Mouse (Mus musculus) frontal cortex, adult 2 months (tissue): ENCODE measurements around the gene Myl6b. TPM values are rescaled to one million over a fixed set of nuclear protein-coding genes. Genes with fewer than 3 reads are reported as not detected.

ENCODE experiments used
- DNase-seq, 2 experiments: peaks; one replicate each; pipeline ENCODE4 v3.0.0; 2022; ENCODE audit warnings: low spot score in 1 of 2; ENCODE audit errors: extremely low spot score in 1 of 2
- polyA plus RNA-seq: library from polyadenylated mRNA; depleted of rRNA; stranded (reverse); fragments of >200 nt; gene quantifications from 2 replicates; pipeline ENCODE4 v1.2.3, GENCODE M21; 2012; rRNA removed

Myl6b gene
- 24.7 and 27.5 TPM in 2 replicates for polyA plus RNA-seq

- DNase-seq = peak; percentile 93 to 96
Observed at GRCm38 (mm10) chr10:128498590-128498989, at the start of gene Myl6b. TSS of gene Myl6b (minus strand) at chr10:128498685.

- peak; percentile 97 for DNase-seq
Observed at GRCm38 (mm10) chr10:128547361-128548032, 49.0 kb upstream of the Myl6b start, which contains the start of gene Zc3h10. TSS of gene Zc3h10 (minus strand) at chr10:128547774.

- DNase-seq = no peak
Observed at GRCm38 (mm10) chr10:128546787-128547186, 48.3 kb upstream of the Myl6b start.

GRCm38 (mm10) chr10:128546361-128546760, 47.9 kb upstream of the Myl6b start:
- DNase-seq = peak in 1 of 2 experiments; percentile 58

- no peak for DNase-seq
Observed at GRCm38 (mm10) chr10:128545570-128545898, 47.0 kb upstream of the Myl6b start.

DNA sequence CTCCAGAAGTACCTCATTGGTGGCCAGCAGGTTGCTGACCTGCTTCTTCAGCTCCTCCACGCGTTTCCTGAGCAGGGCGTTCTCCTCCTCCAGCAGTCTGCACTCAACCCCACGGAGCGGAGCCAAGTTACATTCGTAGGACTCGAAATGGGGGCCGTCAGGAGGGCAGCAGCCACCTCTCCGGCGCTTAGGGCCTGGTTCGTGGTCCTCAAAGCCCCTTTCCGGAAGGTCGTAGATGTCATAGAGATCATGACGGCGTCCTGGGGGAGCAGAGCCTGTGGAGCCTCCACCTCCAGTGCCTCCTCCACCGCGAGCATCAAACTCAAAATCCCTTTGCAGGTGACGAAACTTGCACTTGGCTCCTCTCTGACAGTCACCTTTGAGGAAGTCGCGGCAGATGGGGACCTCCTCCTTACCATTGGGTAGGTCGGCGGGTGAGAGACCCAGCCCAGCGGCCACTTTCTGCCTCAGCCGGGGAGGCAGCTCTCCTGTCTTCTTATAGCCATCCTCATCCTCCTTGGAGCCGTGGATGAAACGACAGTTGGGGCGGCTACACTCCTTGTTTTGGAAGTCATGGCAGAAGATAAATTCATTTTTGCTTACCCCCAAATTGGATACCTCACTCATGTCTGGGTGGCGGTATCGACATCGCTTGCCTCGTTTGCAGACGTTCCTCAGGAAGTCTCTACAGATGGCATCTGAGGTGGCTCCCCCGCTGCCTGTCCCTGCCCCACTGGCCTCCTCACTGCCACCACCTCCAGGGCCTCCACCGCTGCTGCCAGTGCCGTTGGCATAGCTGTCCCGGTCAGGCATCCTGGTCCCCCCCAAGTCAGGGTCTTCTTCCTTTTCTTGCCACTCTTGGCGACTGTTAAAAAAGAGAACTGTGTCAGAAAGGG, 46.4 kb upstream of the Myl6b start:
- no peak for DNase-seq

DNA sequence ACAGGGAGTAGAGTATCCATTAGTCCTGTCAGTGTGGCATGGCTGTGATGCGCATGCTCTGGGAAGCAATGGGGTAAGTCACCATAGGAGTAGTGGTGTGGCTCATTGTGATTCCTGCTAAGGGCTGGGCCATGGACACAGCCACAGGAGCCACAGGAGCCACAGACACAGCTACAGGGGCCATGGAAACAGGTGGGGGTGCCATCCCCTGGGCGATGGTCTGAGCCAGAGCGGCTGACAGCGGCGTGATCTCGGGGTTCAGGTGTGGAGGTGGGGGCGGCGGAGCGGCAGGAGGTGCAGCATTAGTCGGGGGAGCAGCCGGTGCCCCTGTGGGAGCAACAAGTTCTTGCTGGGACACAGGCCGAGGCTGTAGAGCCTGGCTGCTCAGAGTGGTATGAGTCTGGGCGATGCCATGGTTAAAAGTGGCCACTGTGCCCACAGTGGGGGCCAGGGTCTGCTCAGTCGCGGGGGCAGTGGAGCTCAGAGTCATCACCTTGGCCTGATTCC, 45.7 kb upstream of the Myl6b start:
- DNase-seq = no peak

GRCm38 (mm10) chr10:128543100-128543499, 44.6 kb upstream of the Myl6b start:
- DNase-seq = no peak

DNA sequence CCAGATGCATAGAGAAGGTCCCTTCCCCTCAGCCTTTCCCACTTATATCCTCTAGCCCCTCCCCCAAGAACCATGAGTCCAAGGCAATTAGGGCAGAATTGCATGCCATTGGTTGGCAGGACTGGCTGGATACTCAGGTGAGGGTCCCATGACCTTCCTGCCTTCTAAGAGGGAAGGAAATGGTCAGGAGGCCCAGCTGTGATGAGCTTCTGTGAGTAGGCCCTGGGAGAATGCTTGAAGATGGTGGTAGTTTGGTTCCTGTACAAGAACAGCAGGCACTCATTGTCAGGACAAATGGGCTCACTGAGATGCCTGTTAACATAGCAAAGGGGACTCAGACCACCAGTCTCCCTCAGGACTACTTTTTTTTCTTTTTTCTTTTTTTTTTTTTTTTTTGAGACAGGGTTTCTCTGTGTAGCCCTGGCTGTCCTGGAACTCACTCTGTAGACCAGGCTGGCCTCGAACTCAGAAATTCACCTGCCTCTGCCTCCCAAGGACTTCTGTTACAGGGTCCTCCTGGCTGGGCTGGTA, 39.9 kb upstream of the Myl6b start:
- no peak for DNase-seq

- peak; percentile 81 to 96 for DNase-seq
Observed at GRCm38 (mm10) chr10:128536266-128536940, 37.9 kb upstream of the Myl6b start.

GRCm38 (mm10) chr10:128535624-128536265, 37.3 kb upstream of the Myl6b start:
- DNase-seq = no peak

DNA sequence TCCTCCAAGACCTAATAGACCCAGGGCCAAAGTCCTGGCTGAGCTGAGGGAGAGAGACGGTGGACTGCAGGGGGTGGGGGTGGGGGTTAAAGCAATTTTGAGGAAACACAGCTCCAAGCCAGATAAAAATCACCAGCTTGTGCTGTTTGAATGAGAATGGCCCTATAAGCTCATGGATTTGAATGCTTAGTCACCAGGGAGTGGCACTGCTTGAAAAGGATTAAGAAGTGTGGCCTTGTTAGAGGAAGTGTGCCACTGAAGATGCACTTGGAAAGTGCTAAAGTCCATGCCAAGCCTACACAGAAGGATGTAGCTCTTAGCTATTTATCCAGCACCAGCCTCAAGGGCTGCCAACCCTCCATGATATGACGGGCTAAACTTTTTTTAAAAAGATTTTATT, 36.7 kb upstream of the Myl6b start:
- DNase-seq = no peak

DNA sequence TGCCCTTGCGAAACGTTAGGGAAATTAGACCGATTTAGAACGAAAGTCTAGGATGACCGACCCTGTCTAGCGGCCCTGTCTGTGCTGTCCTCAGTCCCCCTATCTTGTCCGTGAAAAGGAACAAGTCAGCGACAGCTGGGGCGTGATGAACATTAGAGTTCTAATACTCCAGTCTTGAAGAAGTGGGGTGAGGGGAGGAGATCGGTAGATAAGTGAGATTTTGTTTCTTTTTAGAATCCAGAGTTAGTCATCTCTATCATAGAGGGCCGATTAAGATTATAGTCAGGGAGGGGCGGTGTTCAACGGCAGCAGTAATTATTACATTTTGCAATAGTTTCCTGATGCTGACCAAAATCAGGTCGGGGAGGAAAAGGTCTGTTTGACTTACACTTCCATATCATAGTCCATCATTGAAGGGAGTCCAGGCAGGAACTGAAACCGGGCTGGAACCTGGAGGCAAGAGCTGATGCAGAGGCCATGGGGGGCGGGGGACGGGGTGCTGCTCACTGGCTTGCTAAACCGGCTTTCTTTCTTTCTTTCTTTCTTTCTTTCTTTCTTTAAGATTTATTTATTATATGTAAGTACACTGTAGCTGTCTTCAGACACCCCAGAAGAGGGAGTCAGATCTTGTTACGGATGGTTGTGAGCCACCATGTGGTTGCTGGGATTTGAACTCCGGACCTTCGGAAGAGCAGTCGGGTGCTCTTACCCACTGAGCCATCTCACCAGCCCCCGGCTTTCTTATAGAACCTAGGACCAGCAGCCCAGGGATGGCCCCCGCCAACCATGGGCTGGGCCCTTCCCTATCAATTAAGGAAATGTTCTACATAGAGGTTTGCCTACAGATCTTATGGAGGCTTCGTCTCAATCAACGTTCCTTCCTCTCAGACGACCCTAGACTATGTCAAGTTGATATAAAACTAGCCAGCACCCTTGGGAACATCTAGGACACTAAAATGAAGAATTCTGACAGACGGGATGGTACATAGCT, 28.2 kb upstream of the Myl6b start:
- DNase-seq = no peak

GRCm38 (mm10) chr10:128525671-128526308, 27.3 kb upstream of the Myl6b start, which contains the start of gene Esyt1:
TSS of gene Esyt1 (minus strand) at chr10:128525871.
- peak; percentile 91 to 93 for DNase-seq

DNA sequence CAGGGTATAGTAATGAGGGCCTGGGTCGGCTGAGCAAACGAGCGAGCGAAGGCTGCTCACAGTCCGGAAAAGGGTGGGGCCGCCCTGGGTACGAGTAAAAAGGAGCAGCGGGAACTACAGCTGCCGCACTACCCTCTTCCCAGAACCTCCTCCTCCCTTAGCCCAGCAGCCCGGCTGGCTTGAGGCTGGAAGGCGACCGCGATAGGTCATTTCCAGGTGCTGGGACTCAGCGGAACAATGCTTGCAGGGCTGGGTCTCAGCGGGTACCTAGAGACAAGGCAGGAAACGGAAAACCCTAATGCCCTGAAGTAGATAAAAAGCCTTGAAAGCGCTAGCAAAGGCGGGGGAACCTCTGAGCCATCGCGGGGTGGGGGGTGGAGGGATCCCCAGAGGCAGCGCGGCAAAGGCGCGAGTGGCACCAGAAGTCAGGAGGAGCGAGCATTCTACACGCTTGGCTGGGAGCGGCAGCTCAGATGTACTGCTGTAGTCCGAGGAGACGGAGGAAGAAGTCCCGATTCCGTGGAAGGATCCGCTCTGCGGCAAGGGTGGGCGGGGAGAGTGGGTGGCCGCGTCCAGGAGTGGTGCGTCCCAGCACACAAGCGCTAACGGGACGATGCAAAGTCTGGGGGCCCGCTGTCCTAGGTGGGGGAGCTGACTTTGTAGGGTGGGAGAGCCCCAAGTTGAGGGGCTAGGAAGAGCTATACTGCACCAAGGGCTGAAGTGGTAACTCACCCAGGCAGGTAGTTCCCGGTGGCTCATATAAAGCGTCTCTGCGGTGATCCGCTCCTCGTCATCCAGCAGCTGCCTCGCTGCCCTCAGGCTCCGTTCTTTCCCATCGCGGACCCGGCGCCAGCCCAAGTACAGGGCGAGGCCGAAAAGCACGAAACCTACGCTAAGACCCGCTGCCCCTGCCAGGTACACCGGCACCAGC, 26.5 kb upstream of the Myl6b start:
- DNase-seq = peak in 1 of 2 experiments; percentile 54

DNA sequence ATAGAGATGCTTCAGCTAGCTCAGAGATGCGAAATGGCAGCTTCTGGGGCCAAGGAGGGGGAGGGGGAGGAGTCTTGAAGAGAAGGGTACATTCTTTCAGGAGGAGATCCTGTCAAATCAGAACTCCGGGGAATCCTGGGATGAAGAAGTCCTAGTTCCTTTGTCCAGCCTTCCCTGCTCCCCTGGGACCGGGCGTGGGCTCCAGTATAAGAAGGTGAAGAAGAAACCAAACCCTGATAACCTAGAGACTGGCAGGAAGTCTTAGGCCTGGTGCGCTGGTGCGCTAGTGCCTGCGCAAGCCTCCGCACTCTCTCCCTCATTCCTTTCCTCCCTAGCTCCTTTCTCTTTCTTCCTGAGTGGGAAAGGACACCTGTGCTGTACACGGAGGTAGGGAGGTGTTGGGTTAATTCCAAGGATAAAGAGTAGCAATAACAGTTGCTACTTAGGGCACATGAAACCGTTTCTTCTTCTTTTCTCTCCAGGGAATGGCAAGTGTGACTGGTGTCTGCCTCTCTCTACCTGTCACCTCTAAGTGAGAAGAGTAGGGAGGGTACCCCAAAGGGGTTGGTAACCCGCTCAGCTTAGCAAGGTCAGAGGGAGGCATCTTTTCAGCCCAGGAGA, 25.7 kb upstream of the Myl6b start:
- no peak for DNase-seq

GRCm38 (mm10) chr10:128522351-128522750, 23.9 kb upstream of the Myl6b start:
- no peak for DNase-seq
